Mouse (Mus musculus) lung, adult 2 months (tissue): ENCODE measurements at regions not wholly inside any gene's neighbourhood (a gene's known extent, or its start where the extent isn't known, plus 50 kb on each side); places are given as distances from the start of the nearest gene placed in this dataset.
"Not testable (repeated sequence)": the region's sequence is repeated elsewhere in the genome, so short reads cannot be mapped to it uniquely, and the experiment has no call there.

Experiments
- CTCF ChIP-seq: fragments of 200-500 bp; IDR thresholded peaks from 2 replicates; pipeline ENCODE4 v1.5.1; 2011; ENCODE audit warnings: mild to moderate bottlenecking, low read length, control low read depth; ENCODE audit not compliant: insufficient read depth
- POLR2A ChIP-seq: fragments of 200-500 bp; IDR thresholded peaks from 2 replicates; pipeline ENCODE4 v1.6.1; 2011; ENCODE audit warnings: low read depth, mild to moderate bottlenecking, control low read depth, low read length, borderline replicate concordance; ENCODE audit errors: extremely low read depth

- TF ChIP-seq CTCF, POLR2A: not testable (repeated sequence)
These were observed 105.4 kb downstream of the Vmn2r79 start for GRCm38 (mm10) chr7:87101281-87101680.
